Mouse (Mus musculus) hindbrain, postnatal 0 days (tissue): ENCODE data around the gene Ldlrad3. TPM values are rescaled to one million over a fixed set of nuclear protein-coding genes. Genes with fewer than 3 reads are reported as not detected.

ENCODE experiments used
- ATAC-seq: fragments of 200-750 bp; cut with Nextera tagmentation; 2 replicates; pipeline ENCODE4 v1.8.0; 2017; ENCODE audit warnings: mild to moderate bottlenecking, moderate TSS enrichment, moderate library complexity
- DNase-seq: peaks from one replicate; pipeline ENCODE4 v3.0.0-alpha.2; 2015; ENCODE audit warnings: low spot score
- H3K27ac ChIP-seq: fragments of 300-500 bp; sonication (generic); 2 replicates; pipeline ENCODE4 v1.5.1; 2014; ENCODE audit warnings: mild to moderate bottlenecking
- H3K27me3 ChIP-seq: fragments of 300-500 bp; sonication (generic); 2 replicates; pipeline ENCODE4 v1.6.1; 2014; ENCODE audit warnings: low read length, mixed read lengths; ENCODE audit not compliant: insufficient read depth
- H3K36me3 ChIP-seq: fragments of 300-500 bp; sonication (generic); 2 replicates; pipeline ENCODE4 v1.6.1; 2014; ENCODE audit warnings: low read length, mixed read lengths; ENCODE audit not compliant: insufficient read depth
- H3K4me1 ChIP-seq: fragments of 300-500 bp; sonication (generic); 2 replicates; pipeline ENCODE4 v1.6.1; 2014; ENCODE audit warnings: antibody characterized with exemption, low read length, mixed read lengths; ENCODE audit not compliant: insufficient read depth
- H3K4me2 ChIP-seq: fragments of 300-500 bp; sonication (generic); 2 replicates; pipeline ENCODE4 v1.6.1; 2014; ENCODE audit warnings: low read depth, mild to moderate bottlenecking, low read length, moderate library complexity, mixed read lengths
- H3K4me3 ChIP-seq: fragments of 300-500 bp; sonication (generic); 2 replicates; pipeline ENCODE4 v1.5.1; 2014; ENCODE audit warnings: low read length
- H3K9ac ChIP-seq: fragments of 300-500 bp; sonication (generic); replicated peaks from 2 replicates; pipeline ENCODE4 v1.6.1; 2014; ENCODE audit warnings: mild to moderate bottlenecking, low read length, moderate library complexity, mixed read lengths
- H3K9me3 ChIP-seq: fragments of 300-500 bp; sonication (generic); 2 replicates; pipeline ENCODE4 v1.6.1; 2016; ENCODE audit warnings: low read length, mixed read lengths
- CTCF ChIP-seq: IDR thresholded peaks from 2 replicates; pipeline ENCODE4 v1.5.1; 2016; ENCODE audit warnings: antibody characterized with exemption, control low read depth, low read depth
- WGBS: fragments of 180-500 bp; shearing (Covaris S2); extraction: QIAGEN DNeasy Blood & Tissue Kit; methylation state at CpG from one replicate; pipeline ENCODE4 v1.1.7; 2014; 5-methylcytosine and 5-hydroxymethylcytosine counted together
- polyA plus RNA-seq: library from polyadenylated mRNA; unstranded; fragments of >200 nt; fragmentation: Nextera tagmentation; extraction: Ambion mirVana; gene quantifications from 2 replicates; pipeline ENCODE4 v1.2.1, GENCODE M21; 2015
- total RNA-seq: library from RNA; depleted of rRNA; stranded (reverse); fragments of >200 nt; gene quantifications from 2 replicates; pipeline ENCODE4 v1.2.3, GENCODE M21; 2014

The Ldlrad3 gene
- total and polyA plus RNA-seq, 2 experiments from 2014 or later = 21.6 to 32.4 TPM

DNA sequence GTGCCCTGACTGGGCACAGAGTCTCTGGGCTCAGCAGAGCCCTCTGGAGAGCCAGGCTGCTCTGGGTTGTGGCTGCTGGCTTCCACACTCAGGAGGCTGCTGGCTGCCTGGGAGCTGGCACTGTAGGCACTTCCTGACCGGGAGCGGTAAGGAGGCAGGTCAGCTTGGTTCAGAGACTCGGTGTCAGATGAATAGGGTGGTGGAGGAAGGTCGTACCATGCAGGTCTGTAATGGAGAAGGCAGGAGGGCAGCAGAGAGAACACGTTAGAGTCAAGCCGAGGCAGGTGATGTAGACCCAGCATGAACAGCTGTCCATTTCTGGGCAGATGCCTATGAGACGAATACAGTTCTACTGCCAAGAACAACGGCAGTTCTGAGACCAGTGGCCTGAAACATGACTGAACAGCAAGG, 233.2 kb downstream of the Ldlrad3 start:
- peak; percentile 48 for DNase-seq
- H3K4me3 ChIP-seq = no peak overlapping the region
- WGBS = 68% methylated on average over 8 of the region's 8 CpGs
- H3K27me3 ChIP-seq = no peaks in the 10 kb centered on the region
- no peak for TF ChIP-seq CTCF
- no peaks in the 10 kb centered on the region for H3K36me3 ChIP-seq
- no peak overlapping the region for H3K4me2 ChIP-seq
- H3K27ac ChIP-seq = no peak overlapping the region
- peaks cover 4% of the 10 kb centered on the region; the same call in 1 of the 2 replicates for H3K4me1 ChIP-seq
- H3K9ac ChIP-seq = no peak overlapping the region
- no peaks in the 10 kb centered on the region for H3K9me3 ChIP-seq
- ATAC-seq = peak; percentile 68

DNA sequence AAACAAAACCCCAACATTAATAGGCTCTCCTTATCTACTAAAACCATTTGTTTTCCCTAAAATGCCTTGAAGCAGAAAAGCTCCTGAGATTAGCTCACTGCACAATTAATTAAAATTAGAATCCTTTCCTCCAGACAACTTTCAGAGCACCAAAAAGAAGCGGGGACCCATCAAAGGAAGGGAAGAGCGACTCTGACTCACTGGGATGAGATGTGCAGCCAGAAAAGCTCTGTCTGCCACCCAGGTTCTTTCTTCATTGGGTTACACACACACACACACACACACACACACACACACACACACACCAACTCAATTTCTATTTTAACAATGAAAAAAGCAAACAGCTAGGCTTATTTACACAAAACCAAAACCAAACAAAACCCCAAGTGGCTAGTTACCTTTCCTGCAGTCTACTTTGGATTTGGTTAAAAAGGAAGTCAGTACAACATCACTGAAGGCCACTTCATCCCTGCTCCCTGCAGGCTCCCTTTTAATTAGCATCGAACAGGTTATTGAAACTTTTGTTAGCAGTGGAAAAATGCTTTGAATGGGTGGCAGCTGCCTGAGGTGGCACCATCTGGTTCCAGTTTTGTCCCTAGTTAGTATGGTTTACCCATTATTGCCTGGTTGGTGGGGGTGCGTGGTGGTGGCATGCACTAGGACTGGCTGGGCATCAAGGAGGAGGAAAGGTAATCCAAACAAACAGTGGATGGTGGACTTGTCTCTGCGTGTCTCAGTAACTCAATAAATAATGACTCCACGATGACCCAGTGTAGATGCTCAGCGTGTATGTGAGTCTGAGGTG, 235.3 kb downstream of the Ldlrad3 start:
- H3K27me3 ChIP-seq = no peaks in the 10 kb centered on the region
- H3K27ac ChIP-seq = no peak overlapping the region
- no peak overlapping the region for H3K4me3 ChIP-seq
- H3K4me1 ChIP-seq = peaks cover 4% of the 10 kb centered on the region; the same call in 1 of the 2 replicates
- H3K9ac ChIP-seq = no peak overlapping the region
- ATAC-seq (no peak), DNase-seq (no peak)
- no peaks in the 10 kb centered on the region for H3K9me3 ChIP-seq
- 71% methylated on average over 7 of the region's 7 CpGs for WGBS
- TF ChIP-seq CTCF = no peak
- H3K4me2 ChIP-seq = no peak overlapping the region
- no peaks in the 10 kb centered on the region for H3K36me3 ChIP-seq

DNA sequence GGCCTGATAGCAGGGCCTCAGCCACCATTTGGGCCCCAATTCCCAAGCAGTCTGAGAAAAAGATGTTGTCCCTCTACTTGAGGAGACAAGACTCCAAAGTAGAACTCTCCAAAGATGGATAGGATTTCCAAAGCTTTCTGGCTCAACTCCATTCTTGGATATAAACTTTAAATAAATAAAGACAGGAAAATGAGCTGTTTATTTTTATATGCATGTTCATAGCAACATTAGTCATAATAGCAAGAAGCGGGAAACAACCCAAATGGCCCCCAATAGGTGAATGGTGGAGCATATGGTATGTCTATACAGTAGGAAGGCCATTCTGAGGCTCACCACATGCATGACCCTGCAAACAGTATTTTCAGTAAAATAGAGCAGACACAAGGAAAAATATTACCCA, 251.2 kb downstream of the Ldlrad3 start:
- WGBS = 93% methylated on average over 1 of the region's 1 CpGs
- H3K4me1 ChIP-seq = peaks cover 9% of the 10 kb centered on the region; the same call in 1 of the 2 replicates
- H3K4me2 ChIP-seq = no peak overlapping the region
- H3K9ac ChIP-seq = no peak overlapping the region
- DNase-seq = no peak
- no peak overlapping the region for H3K4me3 ChIP-seq
- no peak for TF ChIP-seq CTCF
- H3K9me3 ChIP-seq = no peaks in the 10 kb centered on the region
- no peak for ATAC-seq
- H3K27me3 ChIP-seq = no peaks in the 10 kb centered on the region
- no peak overlapping the region for H3K27ac ChIP-seq
- H3K36me3 ChIP-seq = no peaks in the 10 kb centered on the region

DNA sequence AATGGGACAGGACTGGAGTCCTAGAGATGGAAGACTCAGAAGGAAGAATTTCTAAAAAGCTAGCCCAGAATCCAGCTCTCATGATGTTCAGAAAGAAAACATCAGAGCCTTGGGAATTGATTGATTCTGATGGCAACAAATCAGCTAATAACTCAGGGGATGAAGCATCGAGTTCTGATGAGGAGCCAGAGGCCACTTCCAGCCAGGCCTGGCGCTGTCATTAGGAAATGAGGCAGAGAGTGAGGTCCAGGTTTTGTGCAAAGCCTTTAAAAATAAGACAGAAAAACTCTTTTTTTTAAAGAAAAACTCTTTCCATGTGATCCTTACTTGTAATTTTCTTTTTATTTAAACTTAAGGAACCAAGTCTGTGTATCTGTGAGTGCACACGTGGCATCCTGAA, 252.9 kb downstream of the Ldlrad3 start:
- Histone ChIP-seq H3K9me3 (no peaks in the 10 kb centered on the region), H3K4me3 (no peak overlapping the region), H3K27ac (no peak overlapping the region), H3K9ac (no peak overlapping the region), H3K4me2 (no peak overlapping the region), H3K36me3 (no peaks in the 10 kb centered on the region), H3K4me1 (peaks cover 9% of the 10 kb centered on the region; the same call in 1 of the 2 replicates), H3K27me3 (no peaks in the 10 kb centered on the region)
- no peak for TF ChIP-seq CTCF
- ATAC-seq (no peak), DNase-seq (no peak)
- WGBS = 80% methylated on average over 3 of the region's 3 CpGs

DNA sequence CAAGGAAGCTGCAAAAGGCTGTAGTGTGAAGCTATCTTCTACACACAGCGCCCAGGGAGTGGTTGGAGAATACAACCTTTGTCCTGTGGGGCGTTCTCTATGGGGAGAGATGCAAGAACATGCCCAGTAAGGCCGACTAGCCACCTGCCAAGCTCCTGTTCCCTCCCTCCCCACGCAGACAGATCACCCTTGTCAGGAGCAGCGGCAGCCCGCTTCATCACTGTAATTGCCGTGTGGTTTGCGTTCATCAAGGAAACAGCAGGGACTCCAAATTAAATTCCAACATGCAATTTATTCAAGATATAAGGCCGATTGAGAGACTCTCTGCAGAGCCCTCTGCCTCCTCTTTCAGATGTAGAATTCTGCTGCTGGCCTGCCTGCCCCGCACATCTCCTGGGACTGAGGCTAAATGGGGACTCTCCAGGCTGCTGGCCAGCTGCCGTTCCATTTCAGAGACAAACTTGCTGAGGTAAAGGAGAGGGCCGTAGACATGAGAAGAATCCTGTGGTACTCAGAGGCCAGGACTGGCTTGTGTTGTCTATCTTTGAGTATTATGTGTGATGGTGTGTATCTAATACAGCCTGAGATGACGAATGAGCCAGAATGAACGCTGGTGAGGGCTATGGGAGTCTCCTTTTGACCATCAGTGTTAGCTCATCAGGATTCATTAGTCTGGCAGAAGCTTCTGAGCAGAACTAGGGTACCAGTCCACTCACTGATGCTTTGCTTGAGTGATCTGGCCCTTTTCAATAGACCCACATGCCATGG, 253.8 kb downstream of the Ldlrad3 start:
- TF ChIP-seq CTCF = no peak
- H3K4me2 ChIP-seq = no peak overlapping the region
- no peaks in the 10 kb centered on the region for H3K9me3 ChIP-seq
- no peaks in the 10 kb centered on the region for H3K36me3 ChIP-seq
- 0 out of 2 replicates have a peak overlapping the region, but pooled peaks have one; percentile 15 for H3K27ac ChIP-seq
- no peak overlapping the region for H3K4me3 ChIP-seq
- no peaks in the 10 kb centered on the region for H3K27me3 ChIP-seq
- ATAC-seq (peak; percentile 55), DNase-seq (peak; percentile 64)
- H3K9ac ChIP-seq = no peak overlapping the region
- 35% methylated on average over 14 of the region's 14 CpGs for WGBS
- peaks cover 9% of the 10 kb centered on the region; the same call in 1 of the 2 replicates for H3K4me1 ChIP-seq

DNA sequence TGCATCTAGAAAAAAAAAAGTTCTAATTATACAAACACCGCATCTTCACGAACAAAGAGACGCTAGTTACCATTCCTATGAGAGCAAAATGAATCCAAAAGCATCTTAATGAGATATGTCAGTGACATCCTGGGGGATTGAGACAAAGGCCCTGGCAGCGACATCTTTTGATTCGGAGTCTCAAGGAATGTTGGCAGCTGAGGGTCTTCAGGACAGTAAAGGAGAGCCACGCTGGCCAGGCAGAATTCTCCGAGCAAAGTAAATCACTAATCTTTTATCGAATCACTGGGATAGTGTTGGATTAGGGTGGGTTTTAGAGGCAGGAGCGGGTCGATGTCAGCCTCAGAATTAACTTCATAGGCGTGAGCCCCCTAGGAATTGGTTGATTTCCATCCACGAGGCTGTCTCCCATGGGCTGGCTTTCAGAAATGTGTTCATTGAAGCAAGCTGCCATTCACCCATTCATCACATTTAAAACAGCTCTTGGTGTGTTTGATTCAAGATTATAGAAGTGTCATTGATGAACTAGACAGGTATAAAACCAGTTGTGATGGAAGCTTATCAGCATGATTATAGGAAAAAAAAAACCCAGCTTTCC, 260.5 kb downstream of the Ldlrad3 start:
- no peak overlapping the region for H3K9ac ChIP-seq
- H3K4me1 ChIP-seq = peaks cover under 1% of the 10 kb centered on the region; the same call in 1 of the 2 replicates
- TF ChIP-seq CTCF = no peak
- no peaks in the 10 kb centered on the region for H3K9me3 ChIP-seq
- H3K36me3 ChIP-seq = no peaks in the 10 kb centered on the region
- ATAC-seq (no peak), DNase-seq (peak; percentile 10)
- WGBS = 24% methylated on average over 12 of the region's 12 CpGs
- no peaks in the 10 kb centered on the region for H3K27me3 ChIP-seq
- no peak overlapping the region for H3K4me3 ChIP-seq
- no peak overlapping the region for H3K4me2 ChIP-seq
- H3K27ac ChIP-seq = no peak overlapping the region
